In the genomic region with DNA sequence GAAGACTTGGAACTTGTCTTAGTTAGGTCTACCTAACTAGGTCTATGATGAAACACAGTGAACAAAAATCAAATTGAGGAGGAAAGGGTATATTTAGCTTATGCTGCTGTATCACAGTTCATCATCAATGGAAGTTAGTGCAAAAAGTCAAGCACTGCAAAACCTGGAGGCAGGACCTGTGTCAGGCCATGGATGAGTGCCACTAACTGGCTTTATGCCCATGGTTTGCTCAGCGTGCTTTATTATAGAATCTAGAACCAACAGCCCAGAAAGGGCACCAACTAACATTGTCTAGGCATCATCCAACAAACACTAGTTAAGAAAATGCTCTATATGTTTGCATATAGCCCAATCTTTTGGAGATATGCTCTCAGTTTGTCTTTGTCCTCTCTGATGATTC, we compare ENCODE assay signal across 16 mouse cellular contexts.
"Had no signal": no experiment of that assay in that cellular context is flagged by ENCODE, and none has a peak within 500 bp of the region (broad histone marks: within the 10 kb centered on the region; RNA-seq: fewer than 3 reads in every experiment).

No protein-coding gene starts in this region.

- DNase-seq: heart, postnatal 10 days; heart, postnatal 14 days; heart, postnatal 36 days; heart, postnatal 4 days; kidney, adult 11 months; kidney, adult 18-20 months; kidney, adult 2 months; kidney, adult 8-10 months; kidney, adult 9 months; kidney, postnatal 10 days; kidney, postnatal 14 days; kidney, postnatal 25 days; kidney, postnatal 36 days; kidney, postnatal 4 days; layer of hippocampus, adult 9-11 months; layer of hippocampus, postnatal 36 days had no signal
